Mouse (Mus musculus): ENCODE measurements at regions not wholly inside any gene's neighbourhood (a gene's known extent, or its start where the extent isn't known, plus 50 kb on each side); places are given as distances from the start of the nearest gene placed in this dataset.

GRCm38 (mm10) chr3:35231158-35231928 is 522.6 kb upstream of the Atp11b start:
- intact Hi-C loops (cut with DNase I), result no loop called here
- DNase-seq, result no peak

- no peak for DNase-seq
- intact Hi-C loops (cut with DNase I), result no loop called here
Measured at GRCm38 (mm10) chr3:35232487-35232886, 521.4 kb upstream of the Atp11b start.

DNA sequence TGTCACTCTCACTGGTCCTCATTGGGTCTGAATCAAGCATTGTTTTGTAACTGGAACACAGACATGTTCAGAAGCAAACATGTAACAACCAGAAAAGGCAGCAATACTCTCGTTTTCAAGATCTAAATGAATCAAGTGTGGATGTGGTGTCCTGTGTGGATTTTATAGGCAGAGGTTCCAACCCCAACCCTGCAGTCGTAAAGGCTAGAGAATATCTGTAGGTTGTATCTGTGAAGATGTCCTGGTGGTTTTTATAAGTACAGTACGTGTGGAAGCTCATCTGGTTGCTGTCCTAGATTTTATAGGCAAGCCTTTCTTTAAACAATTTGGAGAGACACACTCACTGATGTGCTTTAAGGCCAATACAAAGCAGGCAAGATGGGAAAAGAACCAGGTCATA is 518.8 kb upstream of the Atp11b start:
- intact Hi-C loops (cut with DNase I), result no loop called here
- no peak for DNase-seq

DNA sequence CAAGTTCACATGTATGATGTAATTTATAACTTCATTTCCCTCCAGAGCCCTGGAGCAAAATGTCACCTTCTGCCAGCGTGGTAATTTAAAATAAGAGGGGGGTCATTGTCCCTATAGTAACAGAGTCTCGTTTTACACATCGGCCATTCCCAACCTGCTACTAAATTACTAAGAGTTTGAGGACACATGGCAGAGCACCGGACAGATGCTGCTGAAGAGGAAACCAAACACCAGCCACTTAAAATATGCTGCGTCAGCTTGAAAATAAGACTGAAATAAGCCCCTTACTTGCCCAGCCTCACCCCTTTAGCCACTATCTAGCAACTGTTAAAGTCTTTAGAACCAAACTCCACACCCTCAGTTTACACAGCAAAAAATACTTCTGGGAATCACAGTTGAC is 518.1 kb upstream of the Atp11b start:
- no peak for DNase-seq
- intact Hi-C loops (cut with DNase I), result no loop called here

GRCm38 (mm10) chr3:35237342-35237741 is 516.6 kb upstream of the Atp11b start:
- intact Hi-C loops (cut with DNase I), result no loop called here
- DNase-seq, result no peak

- intact Hi-C loops (cut with DNase I), result no loop called here
Measured at GRCm38 (mm10) chr3:35242349-35242748, 511.6 kb upstream of the Atp11b start.

DNA sequence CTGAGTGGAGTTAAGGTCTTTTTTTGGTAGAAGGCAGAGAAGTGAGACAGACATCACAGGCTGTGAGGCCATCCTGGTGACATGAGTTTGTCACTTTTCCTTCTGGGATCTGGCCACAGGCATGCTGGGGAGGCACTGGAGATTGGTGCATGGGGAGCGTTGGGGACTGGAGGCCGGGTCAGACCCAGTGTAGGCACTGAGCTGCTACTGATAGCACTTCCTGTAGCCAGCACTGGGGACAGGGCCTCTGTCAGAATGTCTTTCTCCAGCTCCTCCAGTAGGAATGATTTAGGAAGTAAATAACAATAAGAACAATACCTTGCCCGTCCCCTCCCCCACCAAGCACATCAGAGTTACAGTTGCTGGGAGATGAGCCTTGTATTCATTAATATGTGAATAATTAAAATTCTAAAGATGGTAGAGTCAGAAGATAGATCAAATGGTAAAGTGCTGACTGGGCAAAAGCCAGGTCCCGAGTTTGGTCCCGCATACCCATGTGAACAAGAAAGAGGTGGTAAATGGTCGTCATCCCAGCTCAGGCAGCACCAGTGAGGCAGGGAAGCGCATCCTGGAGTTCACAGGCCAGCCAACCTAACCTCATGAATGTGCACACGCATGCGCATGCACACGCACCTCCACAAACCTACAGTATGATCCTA is 510.9 kb upstream of the Atp11b start:
- intact Hi-C loops (cut with DNase I), result no loop called here
- DNase-seq, result no peak

More at GRCm38 (mm10) chr3:35242349-35242748, 511.6 kb upstream of the Atp11b start:
- DNase-seq, result no peak

DNA sequence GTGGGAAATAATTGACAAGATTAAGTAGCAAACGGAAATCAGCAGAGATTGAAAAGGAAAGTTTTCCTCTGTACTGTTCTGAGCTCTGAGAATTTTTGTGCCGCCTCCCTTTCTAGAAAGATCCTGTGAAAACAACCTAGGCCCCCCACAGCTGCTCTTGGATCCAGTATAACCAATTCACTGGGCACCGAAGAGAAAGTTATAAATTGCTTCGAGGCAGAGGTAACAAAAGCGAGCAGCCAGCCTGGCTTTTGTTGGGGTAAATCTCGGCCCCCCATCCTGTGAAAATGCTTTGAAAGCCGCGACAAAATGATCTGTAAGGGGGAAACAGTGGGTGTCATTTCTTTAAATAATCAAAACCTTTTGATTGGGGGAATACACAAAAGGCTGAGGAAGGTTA is 508.9 kb upstream of the Atp11b start:
- DNase-seq, result no peak
- intact Hi-C loops (cut with DNase I), result no loop called here

DNA sequence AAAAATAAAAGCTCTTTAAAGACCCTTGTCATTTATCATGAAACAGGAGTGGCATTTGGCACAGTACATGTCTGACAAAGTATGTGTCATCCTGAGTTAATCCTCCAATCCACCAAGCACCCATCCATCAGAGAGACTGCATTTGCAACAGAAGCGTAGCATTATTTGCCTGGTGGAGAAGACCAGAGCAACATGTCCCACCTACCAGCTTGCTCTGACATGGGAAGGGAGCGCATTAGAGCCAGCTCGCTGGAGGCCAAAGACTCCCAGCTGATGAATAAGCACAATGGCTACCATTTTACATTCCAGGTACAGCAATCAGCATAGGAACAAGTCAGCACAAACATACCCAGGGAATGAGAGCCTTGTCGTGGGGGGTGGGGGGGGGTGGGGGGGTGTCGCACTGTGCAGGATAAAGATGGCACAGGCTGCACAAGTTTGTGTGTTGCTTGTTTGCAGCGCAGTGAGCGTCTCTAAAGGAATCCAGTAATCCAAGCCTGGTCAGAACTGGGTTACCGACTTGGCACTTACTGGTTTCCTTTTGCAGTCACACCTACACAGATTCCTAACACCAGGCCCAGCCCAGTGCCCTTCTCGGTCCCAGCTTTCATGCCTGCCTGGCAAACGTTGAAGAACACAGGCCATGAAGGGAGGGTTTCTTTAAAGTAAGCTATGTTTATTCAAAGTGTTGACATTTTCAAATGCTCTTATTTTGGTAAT is 507.8 kb upstream of the Atp11b start:
- intact Hi-C loops (cut with DNase I), result no loop called here
- DNase-seq, result no peak

DNA sequence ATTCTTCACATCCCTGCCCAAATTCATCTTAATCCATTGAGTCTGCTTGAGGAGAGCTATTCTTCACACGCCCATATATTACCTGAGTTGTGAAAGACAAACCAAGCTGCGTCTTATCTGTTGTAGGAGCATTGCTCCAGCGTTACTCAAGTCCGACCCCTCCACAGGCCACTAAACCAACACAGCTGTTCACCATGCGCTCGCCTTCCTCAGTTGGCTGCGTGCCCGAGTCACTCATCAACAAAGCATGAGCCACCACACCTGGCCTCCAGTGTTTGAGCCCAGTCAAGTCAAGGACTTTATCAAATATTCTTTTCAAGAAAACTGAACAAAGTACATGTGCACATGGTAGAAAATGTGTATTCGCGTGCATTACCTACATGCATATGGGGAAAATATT is 504.7 kb upstream of the Atp11b start:
- DNase-seq, result peak; percentile 33 to 42
- intact Hi-C loops (cut with DNase I), result no loop called here

DNA sequence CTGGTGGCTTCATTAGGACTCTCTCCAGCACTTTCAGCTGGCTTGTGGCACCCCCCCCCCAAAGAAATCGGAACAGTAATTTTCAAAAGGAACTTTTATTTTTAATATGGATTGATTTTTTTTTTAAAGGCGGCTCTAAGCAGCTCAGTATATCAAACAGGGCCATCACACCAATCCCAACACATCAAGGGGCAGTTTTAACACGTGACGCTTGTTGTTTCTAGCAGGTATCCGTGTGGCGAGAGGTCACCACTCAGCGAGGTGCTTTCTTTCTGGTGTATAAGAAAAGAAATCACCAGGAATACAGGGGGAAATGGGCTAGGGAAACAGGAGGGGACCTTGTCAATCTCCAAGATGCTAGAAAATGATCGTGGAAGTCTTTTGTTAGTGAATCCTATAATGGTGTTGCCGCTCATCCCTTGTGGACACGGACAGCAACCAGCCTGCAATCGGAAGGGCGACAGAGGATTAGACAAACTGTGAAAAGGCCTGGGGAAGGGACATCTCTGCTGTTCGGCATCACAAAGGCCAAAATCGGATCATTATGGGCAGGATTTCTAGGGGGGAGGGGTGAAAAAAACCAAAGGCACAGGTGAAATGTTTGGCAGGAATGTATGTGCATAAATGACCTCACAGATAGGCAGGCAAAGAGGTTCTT is 503.7 kb upstream of the Atp11b start:
- intact Hi-C loops (cut with DNase I), result no loop called here

GRCm38 (mm10) chr3:35253861-35254260 is 500.0 kb upstream of the Atp11b start:
- intact Hi-C loops (cut with DNase I), result no loop called here
- no peak for DNase-seq

More for the DNA sequence above, 503.7 kb upstream of the Atp11b start:
- no peak for DNase-seq

DNA sequence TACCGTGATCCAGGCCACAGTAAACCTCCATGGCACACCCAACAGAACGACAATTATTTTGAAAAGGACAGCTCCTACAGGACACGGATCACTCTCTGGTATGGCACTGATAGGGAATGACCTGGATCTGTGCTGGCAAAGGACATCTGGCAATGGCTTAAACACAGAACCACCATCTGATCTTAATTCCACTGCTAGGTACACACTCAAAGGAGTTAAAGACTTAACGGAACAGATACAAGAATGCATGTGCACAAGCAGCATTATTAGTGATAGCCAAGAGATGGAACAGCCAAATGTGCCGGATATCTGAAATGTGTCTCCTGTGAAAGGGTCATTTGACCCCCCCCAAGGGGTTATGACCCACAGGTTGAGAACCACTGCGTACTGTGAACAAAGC is 493.0 kb upstream of the Atp11b start:
- intact Hi-C loops (cut with DNase I), result no loop called here
- no peak for DNase-seq

GRCm38 (mm10) chr3:35268949-35269348 is 485.0 kb upstream of the Atp11b start:
- intact Hi-C loops (cut with DNase I), result no loop called here
- no peak for DNase-seq

GRCm38 (mm10) chr3:35269977-35270880 is 483.7 kb upstream of the Atp11b start:
- intact Hi-C loops (cut with DNase I), result no loop called here

DNA sequence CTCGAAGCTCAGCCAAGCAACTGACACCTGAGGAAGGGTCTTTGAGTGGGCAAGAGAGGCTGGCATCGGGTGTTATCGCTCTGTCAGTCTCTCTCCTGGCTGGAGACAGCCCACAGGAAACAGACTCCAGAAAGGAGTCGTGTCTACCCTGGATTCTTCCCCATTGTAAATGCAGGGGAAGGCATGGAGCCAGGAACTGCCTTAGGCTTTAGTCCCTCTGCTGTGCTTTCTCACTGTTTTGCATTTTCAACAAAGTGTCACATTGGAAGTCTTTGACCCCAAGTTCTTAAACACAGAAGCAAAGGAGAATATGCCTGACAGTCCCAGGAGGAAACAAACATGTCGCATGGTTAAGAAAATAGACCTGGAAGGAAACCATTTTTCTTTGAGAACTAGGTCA is 480.4 kb upstream of the Atp11b start:
- no peak for DNase-seq
- intact Hi-C loops (cut with DNase I), result no loop called here

More at GRCm38 (mm10) chr3:35269977-35270880, 483.7 kb upstream of the Atp11b start:
- DNase-seq, result no peak

- intact Hi-C loops (cut with DNase I), result no loop called here
- no peak for DNase-seq
Measured at GRCm38 (mm10) chr3:35280981-35281380, 472.9 kb upstream of the Atp11b start.

GRCm38 (mm10) chr3:35282106-35282505 is 471.8 kb upstream of the Atp11b start:
- no peak for DNase-seq
- intact Hi-C loops (cut with DNase I), result no loop called here

DNA sequence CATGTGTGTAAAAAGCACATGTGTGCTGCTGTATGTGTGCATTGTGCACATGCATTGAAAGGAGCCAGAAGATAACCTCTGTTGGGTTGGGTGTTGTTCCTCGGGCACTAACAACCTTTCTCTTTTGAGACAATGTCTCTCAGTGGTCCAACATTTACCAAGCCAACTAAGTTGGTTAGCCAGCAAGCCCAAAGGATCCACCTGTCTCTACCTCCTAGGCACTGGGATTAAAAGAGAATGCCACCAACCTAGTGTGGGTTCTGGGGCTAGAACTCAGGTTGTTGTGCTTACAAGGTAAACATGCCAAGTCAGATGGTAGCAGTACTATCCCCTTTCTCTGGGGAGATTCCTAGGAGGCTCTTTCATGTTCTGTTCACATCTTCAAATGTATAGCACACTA is 459.1 kb upstream of the Atp11b start:
- intact Hi-C loops (cut with DNase I), result no loop called here
- DNase-seq, result no peak

- no peak for DNase-seq
- intact Hi-C loops (cut with DNase I), result no loop called here
Measured at GRCm38 (mm10) chr3:35295746-35296145, 458.2 kb upstream of the Atp11b start.

Measured in heart, postnatal 14 days (tissue).